Mouse (Mus musculus): ENCODE results near the gene Ankfn1.

DNA sequence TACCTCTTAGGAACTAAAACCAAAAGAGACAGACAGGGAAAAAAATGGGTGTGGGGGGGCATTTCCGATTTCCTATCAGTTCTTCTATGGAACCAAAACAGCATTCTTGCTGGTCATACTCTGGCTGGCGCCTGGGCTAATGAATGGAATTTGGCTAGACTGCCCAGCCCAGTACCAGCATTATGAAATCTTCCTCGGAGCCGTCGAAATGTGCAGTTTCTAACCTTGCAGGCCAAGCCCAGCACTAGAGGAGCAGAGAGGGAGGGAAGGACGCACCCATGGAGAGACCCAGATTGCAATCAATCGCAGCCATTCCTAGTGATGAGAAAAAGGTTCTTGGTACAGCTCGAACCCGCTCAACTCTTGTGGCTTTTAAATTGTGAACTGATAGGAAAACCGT, 315.2 kb downstream of the Ankfn1 start:
- TF ChIP-seq POLR2A (IDR thresholded peaks at IDR 0.05; ENCODE audit: insufficient read length, low read depth): no peak
- TF ChIP-seq REST (IDR thresholded peaks at IDR 0.05; ENCODE audit: insufficient read depth, insufficient read length): no peak
- no peak for TF ChIP-seq MYOG (IDR thresholded peaks at IDR 0.05; ENCODE audit: control insufficient read depth in 1 of 3, insufficient read depth in 1 of 3, insufficient read length in 2 of 3, low read depth in 2 of 3)
- TF ChIP-seq E2F4 (IDR thresholded peaks at IDR 0.05; ENCODE audit: insufficient read depth): no peak
- TF ChIP-seq MYOD1 (IDR thresholded peaks at IDR 0.05; ENCODE audit: control insufficient read depth in 1 of 3, insufficient read length in 2 of 3, low read depth in 2 of 3): no peak
- TF ChIP-seq CEBPB (IDR thresholded peaks at IDR 0.05; ENCODE audit: insufficient read depth, poor library complexity, severe bottlenecking): no peak
- TF ChIP-seq TCF3 (IDR thresholded peaks at IDR 0.05; ENCODE audit: insufficient read length, low read depth): no peak
- no peak for TF ChIP-seq MAX (IDR thresholded peaks at IDR 0.05; ENCODE audit: low read depth)
